Mouse (Mus musculus): Measurements from ENCODE around the gene Ankrd33. TPM values are rescaled to one million over a fixed set of nuclear protein-coding genes. Genes with fewer than 3 reads are reported as not detected.

Gene Ankrd33
- polyA plus RNA-seq, 1 experiment from 2014 or later, result not detected

DNA sequence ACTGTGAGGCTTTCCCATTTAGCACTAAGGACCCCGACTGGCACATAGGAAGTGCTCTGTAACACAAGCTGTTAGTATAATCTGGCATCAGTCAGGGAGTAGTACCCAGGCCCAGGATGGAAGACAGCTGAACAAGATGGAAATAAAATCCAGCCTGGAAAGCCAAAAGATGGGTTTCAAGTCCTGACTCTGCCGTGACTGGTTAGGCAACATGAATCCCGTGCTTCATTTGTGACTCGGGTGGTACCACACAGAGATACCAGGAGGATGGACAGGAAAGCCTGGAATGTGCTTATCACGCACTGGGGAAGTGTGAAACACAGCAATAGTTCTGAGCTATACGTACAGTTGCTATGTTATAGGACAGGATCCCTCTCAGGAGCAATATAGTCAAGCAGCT is 25.0 kb downstream of the Ankrd33 start:
- Histone ChIP-seq H3K4me1 (peaks cover 69% of the 10 kb centered on the region), H3K27me3 (replicated peaks) (peaks cover 18% of the 10 kb centered on the region), H3K36me3 (peaks cover 7% of the 10 kb centered on the region), H3K4me2 (peak overlapping the region; percentile 40), H3K27ac (replicated peaks) (0 out of 2 replicates have a peak overlapping the region, but pooled peaks have one; percentile 48), H3K9me3 (no peaks in the 10 kb centered on the region), H3K9ac (peak overlapping the region; percentile 61), H3K4me3 (no peak overlapping the region; the same call in 1 of the 2 replicates)
- no peak for ATAC-seq (ENCODE audit: extremely low read depth, insufficient number of reproducible peaks, low FRiP score, low TSS enrichment)
- 22% methylated on average over 6 of the region's 6 CpGs for WGBS

DNA sequence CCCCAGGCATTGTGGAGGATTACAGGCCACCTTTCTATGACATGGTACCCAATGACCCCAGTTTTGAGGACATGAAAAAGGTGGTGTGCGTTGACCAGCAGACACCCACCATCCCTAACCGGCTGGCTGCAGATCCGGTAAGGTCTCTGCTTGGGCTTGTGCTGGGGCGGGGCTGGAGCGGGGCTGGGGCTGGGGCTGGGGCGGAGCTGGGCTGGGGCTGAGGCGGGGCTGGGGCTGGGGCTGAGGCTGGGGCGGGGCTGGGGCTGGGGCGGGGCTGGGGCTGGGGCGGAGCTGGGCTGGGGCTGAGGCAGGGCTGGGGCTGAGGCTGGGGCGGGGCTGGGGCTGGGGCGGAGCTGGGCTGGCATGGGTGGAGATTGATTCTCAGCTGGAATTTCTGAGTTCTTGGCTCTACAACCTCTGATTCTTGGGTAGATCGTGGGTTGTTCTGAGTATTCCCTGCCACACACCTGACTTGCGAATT is 25.5 kb downstream of the Ankrd33 start:
- 0 out of 2 replicates have a peak overlapping the region, but pooled peaks have one; percentile 4 for H3K27ac ChIP-seq (replicated peaks)

DNA sequence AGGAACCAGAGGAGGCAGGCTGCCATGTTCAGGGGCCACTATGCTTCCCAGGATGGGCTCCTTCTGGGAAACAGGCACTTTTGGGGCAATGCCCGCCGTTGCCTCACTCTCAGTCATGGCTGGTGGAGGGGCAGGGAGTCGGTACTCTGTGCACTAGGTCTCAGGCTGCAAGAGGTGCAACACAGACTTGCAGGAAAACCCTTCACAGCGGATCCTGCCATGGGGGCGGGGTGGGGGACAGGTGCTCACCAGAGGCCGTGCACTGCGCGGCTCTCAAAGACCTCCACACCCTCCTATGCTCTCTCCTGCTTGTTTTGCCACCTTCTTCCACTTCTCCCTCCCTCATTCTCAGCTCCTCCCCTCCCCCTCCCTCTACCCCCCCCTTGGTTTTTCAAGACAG is 27.1 kb downstream of the Ankrd33 start:
- WGBS, result 50% methylated on average over 8 of the region's 8 CpGs
- H3K9ac ChIP-seq, result no peak overlapping the region
- H3K27ac ChIP-seq (replicated peaks), result peak overlapping the region; percentile 75; the same call in 1 of the 2 replicates

More for the DNA sequence above, 25.5 kb downstream of the Ankrd33 start:
- Histone ChIP-seq H3K4me3 (no peak overlapping the region; the same call in 1 of the 2 replicates), H3K9ac (peak overlapping the region; percentile 52; the same call in 1 of the 2 replicates), H3K4me1 (peaks cover 74% of the 10 kb centered on the region), H3K27me3 (replicated peaks) (peaks cover 13% of the 10 kb centered on the region), H3K4me2 (peak overlapping the region; percentile 40), H3K36me3 (peaks cover 7% of the 10 kb centered on the region), H3K9me3 (no peaks in the 10 kb centered on the region)
- peak; percentile 53; the same call in 1 of the 2 replicates for ATAC-seq (ENCODE audit: extremely low read depth, insufficient number of reproducible peaks, low FRiP score, low TSS enrichment)
- WGBS, result 4% methylated on average over 12 of the region's 14 CpGs

DNA sequence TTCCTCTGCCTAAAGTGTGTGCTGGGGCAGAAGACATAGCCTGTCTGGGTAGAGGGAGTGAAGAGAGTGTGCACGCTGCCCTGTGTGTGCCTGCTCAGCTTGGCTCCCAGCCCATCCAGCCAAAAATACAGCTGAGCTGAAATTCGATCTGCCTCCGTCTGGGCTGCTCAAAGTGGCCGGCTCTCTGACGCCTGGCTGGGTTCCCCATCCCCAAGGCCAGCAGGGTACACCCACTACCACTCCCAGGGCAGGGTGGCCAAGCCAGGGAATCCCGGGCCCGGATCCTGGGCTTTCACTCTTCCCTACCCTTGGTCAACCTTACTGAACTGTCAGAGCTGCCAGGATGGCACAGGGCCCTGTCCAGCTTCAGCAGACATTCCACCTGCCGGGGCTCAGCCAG is 27.9 kb downstream of the Ankrd33 start:
- 13% methylated on average over 8 of the region's 8 CpGs for WGBS
- Histone ChIP-seq H3K27me3 (replicated peaks) (no peaks in the 10 kb centered on the region), H3K36me3 (no peaks in the 10 kb centered on the region), H3K9me3 (no peaks in the 10 kb centered on the region), H3K4me2 (peak overlapping the region; percentile 49), H3K27ac (replicated peaks) (peak overlapping the region; percentile 75), H3K9ac (peak overlapping the region; percentile 63), H3K4me1 (peaks cover 92% of the 10 kb centered on the region), H3K4me3 (no peak overlapping the region)
- ATAC-seq (ENCODE audit: extremely low read depth, insufficient number of reproducible peaks, low FRiP score, low TSS enrichment), result peak; percentile 22; the same call in 1 of the 2 replicates

More for the DNA sequence above, 27.1 kb downstream of the Ankrd33 start:
- H3K4me3 ChIP-seq, result no peak overlapping the region
- peaks cover 90% of the 10 kb centered on the region for H3K4me1 ChIP-seq
- H3K27me3 ChIP-seq (replicated peaks), result peaks cover 3% of the 10 kb centered on the region
- H3K9me3 ChIP-seq, result no peaks in the 10 kb centered on the region
- no peak for ATAC-seq (ENCODE audit: extremely low read depth, insufficient number of reproducible peaks, low FRiP score, low TSS enrichment)
- no peaks in the 10 kb centered on the region for H3K36me3 ChIP-seq
- no peak overlapping the region for H3K4me2 ChIP-seq

DNA sequence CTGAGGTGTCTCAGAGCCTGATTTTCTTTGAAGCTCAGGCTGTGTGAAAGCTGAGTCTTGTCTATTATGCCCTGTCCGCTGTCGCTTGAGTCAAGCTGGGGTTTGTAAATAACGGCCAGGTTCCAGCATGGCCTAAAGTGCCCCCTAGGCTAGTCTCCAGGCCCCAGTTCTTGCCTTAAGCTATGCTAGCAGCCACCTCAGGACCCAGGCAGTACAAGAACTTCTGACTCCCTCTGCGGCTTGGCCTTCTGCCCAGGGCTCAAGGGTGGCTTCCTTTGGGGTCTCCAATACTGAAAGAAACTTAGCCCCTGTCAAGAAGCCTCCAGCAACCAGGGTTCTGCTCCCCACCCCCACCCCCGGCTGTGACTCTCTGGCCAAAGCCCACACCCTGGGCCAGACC is 28.6 kb downstream of the Ankrd33 start:
- no peaks in the 10 kb centered on the region for H3K27me3 ChIP-seq (replicated peaks)
- ATAC-seq (ENCODE audit: extremely low read depth, insufficient number of reproducible peaks, low FRiP score, low TSS enrichment), result no peak
- H3K36me3 ChIP-seq, result no peaks in the 10 kb centered on the region
- H3K9me3 ChIP-seq, result no peaks in the 10 kb centered on the region
- no peak overlapping the region for H3K4me2 ChIP-seq
- H3K9ac ChIP-seq, result 0 out of 2 replicates have a peak overlapping the region, but pooled peaks have one; percentile 63
- no peak overlapping the region for H3K27ac ChIP-seq (replicated peaks)
- peaks cover 87% of the 10 kb centered on the region for H3K4me1 ChIP-seq
- WGBS, result 77% methylated on average over 5 of the region's 5 CpGs
- H3K4me3 ChIP-seq, result no peak overlapping the region

DNA sequence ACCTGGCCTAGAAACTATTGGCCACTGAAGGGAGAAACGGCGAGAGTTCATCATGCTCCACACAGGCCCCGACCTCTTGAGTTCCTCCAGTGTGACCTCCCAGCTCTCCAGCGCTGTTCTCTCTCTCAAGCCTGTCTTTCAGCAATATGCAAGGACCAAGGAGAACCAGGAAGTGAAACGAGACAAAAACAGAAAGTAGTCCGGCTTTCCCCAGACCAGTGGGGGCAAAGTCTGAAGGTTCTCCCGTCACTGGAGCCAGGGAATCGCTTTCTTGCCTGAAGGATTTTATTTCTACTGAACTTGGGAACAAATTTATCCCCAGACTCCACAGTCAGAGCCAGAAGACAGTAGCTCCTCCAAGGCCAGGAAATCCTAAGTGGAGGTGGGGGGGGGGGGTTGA is 29.2 kb downstream of the Ankrd33 start:
- H3K4me2 ChIP-seq, result no peak overlapping the region
- 77% methylated on average over 8 of the region's 8 CpGs for WGBS
- no peak overlapping the region for H3K27ac ChIP-seq (replicated peaks)
- no peak overlapping the region for H3K4me3 ChIP-seq
- no peak overlapping the region for H3K9ac ChIP-seq
- H3K9me3 ChIP-seq, result no peaks in the 10 kb centered on the region
- peaks cover 81% of the 10 kb centered on the region for H3K4me1 ChIP-seq
- no peaks in the 10 kb centered on the region for H3K36me3 ChIP-seq
- ATAC-seq (ENCODE audit: extremely low read depth, insufficient number of reproducible peaks, low FRiP score, low TSS enrichment), result no peak
- H3K27me3 ChIP-seq (replicated peaks), result no peaks in the 10 kb centered on the region

DNA sequence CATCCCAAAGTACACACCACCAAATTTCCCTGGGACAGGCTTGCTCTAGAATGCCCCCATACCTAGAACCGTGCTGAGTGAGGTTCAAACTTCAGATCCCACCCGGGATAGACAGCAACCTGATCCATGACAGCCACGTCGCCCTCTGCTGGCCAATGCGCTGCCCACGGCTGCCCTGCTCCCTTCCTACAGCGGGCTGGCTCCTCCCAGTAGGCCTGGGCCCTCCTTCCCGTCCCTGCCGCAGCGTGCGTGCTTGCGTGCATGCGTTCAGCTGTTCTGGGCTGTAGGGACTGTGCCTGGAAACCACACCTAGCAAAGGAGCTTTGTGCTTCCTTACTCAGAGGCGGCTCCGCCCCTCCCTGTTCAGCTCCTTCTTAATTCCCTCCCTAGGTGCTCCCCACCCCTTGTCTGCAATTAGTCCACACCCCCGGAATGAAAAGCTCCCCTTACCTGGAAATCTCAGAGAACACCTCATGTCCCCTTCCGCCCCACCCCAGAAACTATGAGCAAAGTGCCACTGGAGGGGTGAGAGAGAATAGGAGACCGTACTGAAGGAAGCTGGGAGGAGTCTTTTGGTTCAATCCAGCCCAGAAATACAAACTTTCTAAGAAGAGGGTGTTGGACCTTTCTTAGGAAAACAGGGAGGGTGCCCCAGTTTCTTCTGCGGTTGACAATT is 30.0 kb downstream of the Ankrd33 start:
- WGBS, result 10% methylated on average over 19 of the region's 19 CpGs
- peak overlapping the region; percentile 56 for H3K4me2 ChIP-seq
- no peaks in the 10 kb centered on the region for H3K27me3 ChIP-seq (replicated peaks)
- no peaks in the 10 kb centered on the region for H3K36me3 ChIP-seq
- H3K4me1 ChIP-seq, result peaks cover 73% of the 10 kb centered on the region
- no peaks in the 10 kb centered on the region for H3K9me3 ChIP-seq
- H3K4me3 ChIP-seq, result peak overlapping the region; percentile 21; the same call in 1 of the 2 replicates
- peak overlapping the region; percentile 60 for H3K9ac ChIP-seq
- peak overlapping the region; percentile 46; the same call in 1 of the 2 replicates for H3K27ac ChIP-seq (replicated peaks)
- peak; percentile 73 for ATAC-seq (ENCODE audit: extremely low read depth, insufficient number of reproducible peaks, low FRiP score, low TSS enrichment)

DNA sequence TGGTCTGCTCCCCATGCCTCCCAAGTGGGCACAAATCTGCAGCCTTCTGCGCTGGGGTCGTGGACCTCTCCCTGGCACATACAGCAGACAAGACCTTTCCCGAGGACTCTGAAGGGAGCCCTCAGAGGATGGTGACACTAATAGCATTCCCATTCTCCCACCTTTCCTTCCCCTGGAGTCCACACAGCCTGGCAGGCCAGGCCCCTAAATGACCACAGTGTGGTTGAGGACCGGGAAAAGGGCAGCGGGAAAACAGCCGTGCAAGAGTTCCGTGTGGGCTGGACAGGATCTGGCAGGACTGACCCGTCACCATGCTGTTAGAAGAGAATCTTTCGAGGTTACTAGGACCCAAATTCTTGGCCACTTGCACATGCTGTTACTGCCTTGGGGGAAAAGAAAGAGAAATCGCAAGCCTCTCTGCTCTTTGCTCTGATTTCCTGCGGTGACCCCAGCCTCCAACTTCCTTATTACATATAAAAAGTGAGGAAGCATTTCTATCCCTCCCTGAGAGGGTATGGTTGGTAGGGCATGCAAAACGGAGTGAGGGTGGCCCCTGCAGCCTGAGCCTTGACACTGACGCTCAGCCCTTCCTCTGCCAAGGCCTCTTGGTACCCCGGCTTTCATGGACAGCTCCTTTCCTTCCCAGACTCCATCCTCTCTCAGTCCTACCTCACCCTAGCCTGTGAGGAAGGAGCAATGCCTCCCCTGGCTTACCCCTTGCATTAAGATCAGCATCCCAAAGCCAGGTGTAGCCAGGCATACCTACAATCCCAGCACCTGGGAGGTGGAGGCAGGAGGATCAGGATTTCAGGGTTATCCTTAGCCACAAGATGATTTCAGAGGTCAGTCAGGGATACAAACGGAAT is 30.8 kb downstream of the Ankrd33 start:
- no peaks in the 10 kb centered on the region for H3K9me3 ChIP-seq
- ATAC-seq (ENCODE audit: extremely low read depth, insufficient number of reproducible peaks, low FRiP score, low TSS enrichment), result no peak
- peak overlapping the region; percentile 46; the same call in 1 of the 2 replicates for H3K27ac ChIP-seq (replicated peaks)
- H3K27me3 ChIP-seq (replicated peaks), result no peaks in the 10 kb centered on the region
- peaks cover 67% of the 10 kb centered on the region for H3K4me1 ChIP-seq
- WGBS, result 59% methylated on average over 15 of the region's 15 CpGs
- no peaks in the 10 kb centered on the region for H3K36me3 ChIP-seq
- H3K9ac ChIP-seq, result peak overlapping the region; percentile 60
- H3K4me2 ChIP-seq, result peak overlapping the region; percentile 56
- H3K4me3 ChIP-seq, result no peak overlapping the region

DNA sequence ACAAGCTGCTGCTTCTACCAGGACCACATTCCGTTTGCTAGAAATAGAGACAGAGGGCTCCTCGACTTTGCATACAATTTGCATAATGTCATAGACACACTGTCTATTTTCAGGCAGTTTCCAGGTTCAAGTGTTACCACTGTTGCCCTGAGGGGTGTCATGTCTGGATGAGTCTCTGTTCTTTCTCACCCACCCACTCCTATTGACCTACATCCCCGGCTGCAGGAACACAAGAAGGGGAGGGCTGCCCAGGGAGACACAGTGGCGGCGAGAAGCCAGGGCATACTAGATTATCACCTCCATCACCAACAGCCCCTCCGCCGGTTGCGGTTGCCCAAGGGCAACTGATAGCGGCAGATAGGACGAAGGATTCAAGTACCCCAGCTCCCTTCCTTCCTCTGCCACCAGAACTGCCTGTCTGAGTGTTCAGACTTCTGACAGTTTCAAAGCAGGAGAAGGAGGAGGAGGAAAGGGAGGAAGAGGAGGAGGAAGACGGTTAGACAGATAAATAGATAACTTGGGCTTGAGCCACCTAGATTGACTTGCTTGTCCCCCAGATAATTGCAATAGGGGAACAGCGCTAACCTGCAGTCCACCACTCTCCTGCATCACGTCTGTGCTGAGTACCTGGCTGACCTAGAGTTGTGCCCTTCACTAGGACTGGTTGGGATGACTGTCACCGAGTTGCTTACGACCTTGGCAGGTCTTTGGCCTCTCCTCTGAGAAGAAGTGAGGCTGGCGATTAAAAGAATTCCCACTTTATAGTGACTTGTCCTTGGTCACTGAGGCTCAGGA is 31.8 kb downstream of the Ankrd33 start:
- H3K9me3 ChIP-seq, result no peaks in the 10 kb centered on the region
- peak overlapping the region; percentile 15 for H3K9ac ChIP-seq
- no peaks in the 10 kb centered on the region for H3K27me3 ChIP-seq (replicated peaks)
- no peaks in the 10 kb centered on the region for H3K36me3 ChIP-seq
- peak overlapping the region; percentile 68 for H3K27ac ChIP-seq (replicated peaks)
- peak overlapping the region; percentile 35 for H3K4me2 ChIP-seq
- WGBS, result 22% methylated on average over 16 of the region's 16 CpGs
- peaks cover 61% of the 10 kb centered on the region for H3K4me1 ChIP-seq
- H3K4me3 ChIP-seq, result no peak overlapping the region
- ATAC-seq (ENCODE audit: extremely low read depth, insufficient number of reproducible peaks, low FRiP score, low TSS enrichment), result no peak

DNA sequence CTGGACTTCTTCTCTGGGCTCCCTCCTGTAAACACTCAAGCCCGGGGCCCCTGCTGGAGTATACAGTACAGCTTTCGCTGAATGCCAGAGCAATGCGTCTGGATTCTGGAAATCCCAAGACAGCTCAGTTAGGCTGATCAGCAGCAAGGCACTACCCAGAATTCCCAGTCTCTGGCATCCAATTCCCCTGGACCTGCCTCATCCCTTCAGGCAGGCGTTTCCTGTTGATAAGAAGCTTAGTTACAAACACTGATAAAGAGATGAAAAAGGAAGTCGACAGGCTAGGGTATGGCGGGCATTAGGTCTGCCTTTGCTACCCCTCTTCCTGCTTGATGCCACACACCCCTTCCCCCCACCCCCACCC is 32.3 kb downstream of the Ankrd33 start:
- no peaks in the 10 kb centered on the region for H3K9me3 ChIP-seq
- peak; percentile 4; the same call in 1 of the 2 replicates for ATAC-seq (ENCODE audit: extremely low read depth, insufficient number of reproducible peaks, low FRiP score, low TSS enrichment)
- 4% methylated on average over 6 of the region's 6 CpGs for WGBS
- H3K4me2 ChIP-seq, result peak overlapping the region; percentile 35
- H3K9ac ChIP-seq, result peak overlapping the region; percentile 15
- H3K4me1 ChIP-seq, result peaks cover 56% of the 10 kb centered on the region
- H3K36me3 ChIP-seq, result no peaks in the 10 kb centered on the region
- H3K27me3 ChIP-seq (replicated peaks), result no peaks in the 10 kb centered on the region
- peak overlapping the region; percentile 68 for H3K27ac ChIP-seq (replicated peaks)
- H3K4me3 ChIP-seq, result no peak overlapping the region
